Mouse (Mus musculus): ENCODE data around the gene Flii.
A peak's percentile ranks its signal among the peaks of the same experiment; 100 is the strongest.

Flii gene

DNA sequence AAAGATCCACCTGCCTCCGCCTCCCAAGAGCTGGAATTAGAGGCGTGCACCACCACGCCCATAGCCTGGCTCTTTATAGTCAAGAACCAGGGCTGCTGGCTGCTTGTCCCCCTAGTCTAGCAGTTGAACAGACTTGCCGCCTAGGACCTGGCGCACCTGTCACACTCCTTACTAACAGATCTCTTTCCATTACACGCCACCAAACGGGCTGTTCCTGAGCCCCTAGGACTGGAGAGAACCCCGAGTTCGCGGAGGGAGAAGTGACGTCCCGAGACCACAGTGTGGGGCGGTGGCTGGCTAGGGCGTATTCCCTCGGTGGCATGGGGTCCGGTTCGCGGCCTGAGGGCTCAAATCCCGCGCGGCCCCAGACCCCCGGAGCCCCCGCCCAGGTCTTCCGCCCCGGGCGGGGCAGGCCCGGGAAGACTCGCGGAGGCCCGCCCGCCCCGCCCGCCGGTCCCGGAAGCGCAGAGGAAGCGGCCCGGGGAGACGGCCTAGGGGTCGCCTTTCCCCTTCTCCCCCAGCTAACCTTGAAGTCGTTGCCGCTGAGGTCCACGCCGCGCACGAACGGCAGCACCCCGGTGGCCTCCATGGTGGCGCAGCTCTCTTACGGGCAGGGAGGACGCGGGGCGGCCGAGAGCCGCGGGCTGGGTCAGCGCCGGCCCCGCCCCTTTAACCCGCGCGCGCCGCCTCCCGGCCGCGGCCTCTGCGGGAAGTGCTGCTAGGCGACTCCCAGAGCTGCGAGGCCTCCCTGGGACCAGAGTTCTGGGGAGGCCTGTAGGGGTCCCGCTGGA is at the start of gene Flii:
TSS of gene Flii (minus strand) at position 663 of the 791 bp plus-strand sequence.
- DNase-seq (ENCODE audit: low read depth, low spot score) = peak; percentile 72

DNA sequence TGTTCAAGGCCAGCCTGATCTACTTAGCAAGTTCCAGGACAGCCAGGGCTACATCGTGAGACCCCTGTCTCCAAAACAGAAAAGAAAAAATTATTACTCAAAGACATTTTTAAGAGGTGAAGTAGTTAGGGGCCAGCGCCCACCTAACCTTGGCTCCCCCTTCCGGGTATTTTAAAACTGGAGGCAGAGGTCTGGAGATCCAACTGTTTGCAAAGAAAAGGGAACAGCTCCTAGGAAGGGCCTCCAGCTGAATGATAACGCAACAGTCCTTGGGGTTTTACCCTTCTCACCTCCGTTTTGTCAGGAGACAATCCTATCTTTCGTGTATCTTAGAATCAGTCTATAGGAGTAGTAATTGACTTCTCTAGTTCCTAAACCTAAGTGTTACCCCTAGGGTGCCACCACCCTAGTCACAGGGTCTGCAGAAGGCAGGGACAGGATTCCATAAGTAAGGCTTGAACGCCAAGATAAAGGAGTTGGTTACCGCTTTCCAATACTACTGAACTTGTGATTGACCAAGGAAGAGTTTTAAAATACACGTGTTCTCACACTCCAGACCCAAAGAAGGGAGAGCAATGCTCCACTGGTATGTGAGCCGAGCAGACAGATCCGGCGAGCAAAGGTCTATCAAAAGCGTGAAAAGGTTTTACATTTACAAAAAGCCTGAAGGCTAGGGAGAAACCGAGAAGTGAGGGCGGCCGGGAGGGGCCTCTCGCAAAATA is 49.2 kb upstream of the Flii start:
- DNase-seq (ENCODE audit: low read depth, low spot score) = peak; percentile 9

DNA sequence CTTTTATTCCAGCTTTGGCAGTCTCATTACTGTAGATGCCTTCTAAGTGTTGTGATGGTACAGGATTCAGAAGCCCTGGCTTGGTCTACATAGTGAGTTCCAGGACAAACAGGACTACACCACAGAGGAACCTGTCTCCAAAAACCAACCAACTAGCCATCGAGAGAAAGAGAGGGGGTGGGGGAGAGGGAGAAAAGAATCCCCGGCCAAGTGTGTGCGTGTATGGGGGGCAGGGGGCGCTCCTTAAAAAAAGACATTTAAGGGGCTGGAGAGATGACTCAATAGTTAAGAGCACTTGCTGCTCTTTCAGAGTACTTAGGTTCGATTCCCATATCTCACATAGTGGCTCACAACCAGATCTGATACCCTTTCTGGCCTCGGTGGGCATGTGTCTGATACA is 48.5 kb upstream of the Flii start:
- DNase-seq (ENCODE audit: low read depth, low spot score) = no peak

GRCm38 (mm10) chr11:60774841-60775240 is 47.8 kb upstream of the Flii start:
- DNase-seq (ENCODE audit: low read depth, low spot score) = peak; percentile 57

- no peak for DNase-seq (ENCODE audit: low read depth, low spot score)
Observed at GRCm38 (mm10) chr11:60774158-60774689, 47.2 kb upstream of the Flii start.

DNA sequence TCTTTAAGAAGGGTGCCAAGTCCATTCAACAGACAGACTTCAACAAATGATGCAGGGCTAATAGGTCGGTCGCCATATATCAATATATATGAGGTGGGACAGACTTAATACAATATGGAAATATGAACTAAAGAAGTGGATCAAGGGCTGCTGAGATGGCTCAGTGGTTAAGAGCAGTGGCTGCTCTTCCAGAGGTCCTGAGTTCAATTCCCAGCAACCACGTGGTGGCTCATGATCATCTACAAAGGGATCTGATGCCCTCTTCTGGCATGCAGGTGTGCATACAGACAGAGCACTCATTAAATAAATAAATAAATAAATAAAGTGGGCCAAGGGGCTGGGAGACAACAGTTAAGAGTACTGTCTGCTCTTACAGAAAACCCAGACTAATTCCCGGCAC is 45.1 kb upstream of the Flii start:
- no peak for DNase-seq (ENCODE audit: low read depth, low spot score)

DNA sequence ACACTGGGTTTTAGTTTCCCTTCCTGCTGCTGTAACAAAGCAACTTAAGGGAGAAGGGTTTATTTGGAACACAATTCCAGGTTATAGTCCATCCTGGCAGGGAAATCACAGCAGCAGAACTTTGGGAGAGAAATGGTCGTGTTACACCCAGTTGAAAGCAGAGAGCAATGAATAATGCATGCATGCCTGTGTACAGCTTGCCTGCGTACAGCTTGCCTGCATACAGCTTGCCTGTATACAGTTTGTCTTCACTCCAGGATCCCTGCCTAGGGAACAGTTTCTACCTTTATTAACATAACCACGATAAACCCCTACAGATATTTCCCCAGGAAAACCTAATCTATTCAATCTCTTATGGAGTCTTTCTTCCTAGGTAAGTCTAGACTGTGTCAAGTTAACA is 43.7 kb upstream of the Flii start:
- DNase-seq (ENCODE audit: low read depth, low spot score) = no peak

DNA sequence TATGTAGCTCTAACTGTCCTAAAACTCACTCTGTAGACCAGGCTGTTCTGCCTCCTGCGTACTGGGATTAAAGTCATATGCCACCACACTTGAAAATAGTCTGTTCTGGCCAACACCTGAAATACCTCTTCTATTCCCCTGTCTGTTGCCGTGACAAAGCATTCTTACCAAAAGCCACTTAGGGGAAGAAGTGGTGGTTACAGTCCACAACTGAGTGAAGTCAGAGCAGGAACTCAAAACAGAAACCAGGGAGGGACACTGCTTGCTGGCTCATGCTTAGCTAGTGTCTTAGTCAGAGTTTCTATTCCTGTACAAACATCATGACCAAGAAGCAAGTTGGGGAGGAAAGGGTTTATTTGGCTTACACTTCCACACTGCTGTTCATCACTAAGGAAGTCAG is 42.3 kb upstream of the Flii start:
- DNase-seq (ENCODE audit: low read depth, low spot score) = no peak

- no peak for DNase-seq (ENCODE audit: low read depth, low spot score)
Observed at GRCm38 (mm10) chr11:60766969-60767368, 39.9 kb upstream of the Flii start.

DNA sequence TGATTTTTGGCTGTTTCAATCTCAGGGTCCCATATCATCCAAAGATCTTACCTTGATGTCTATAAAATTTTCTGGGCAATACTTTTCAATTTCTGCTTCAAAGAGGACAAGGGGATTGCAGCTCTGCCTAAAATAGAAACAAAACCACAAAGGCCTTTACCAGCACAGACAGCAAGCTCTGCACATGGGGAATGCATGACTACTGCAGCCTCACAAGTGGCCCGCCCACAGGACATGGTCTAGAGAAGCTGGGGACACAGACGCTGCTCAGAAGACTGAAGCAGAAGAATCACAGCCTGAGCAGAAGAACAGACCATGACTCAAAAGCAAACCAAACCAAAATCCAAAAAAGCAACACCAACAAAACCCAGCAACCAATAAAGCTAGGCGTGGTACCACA is 34.6 kb upstream of the Flii start:
- DNase-seq (ENCODE audit: low read depth, low spot score) = no peak

DNA sequence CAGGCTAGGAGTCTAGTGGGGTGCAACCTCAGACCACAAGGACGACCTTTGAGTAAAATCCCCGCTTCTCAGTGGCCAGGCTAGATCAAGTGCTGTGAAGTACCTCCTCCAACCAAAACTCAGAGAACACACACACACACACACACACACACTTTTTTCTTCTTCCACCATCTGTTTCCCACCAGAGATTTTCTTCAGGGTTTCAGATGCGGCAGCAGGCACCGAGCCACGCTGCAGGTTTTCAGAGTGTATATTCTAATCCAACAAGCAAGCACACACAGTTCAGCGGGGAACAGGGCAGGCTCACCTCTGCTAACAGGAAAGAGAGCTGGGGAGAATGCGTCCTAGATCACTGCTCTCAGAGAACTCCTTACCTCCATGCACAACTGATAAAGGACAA is 28.5 kb upstream of the Flii start:
- no peak for DNase-seq (ENCODE audit: low read depth, low spot score)

DNA sequence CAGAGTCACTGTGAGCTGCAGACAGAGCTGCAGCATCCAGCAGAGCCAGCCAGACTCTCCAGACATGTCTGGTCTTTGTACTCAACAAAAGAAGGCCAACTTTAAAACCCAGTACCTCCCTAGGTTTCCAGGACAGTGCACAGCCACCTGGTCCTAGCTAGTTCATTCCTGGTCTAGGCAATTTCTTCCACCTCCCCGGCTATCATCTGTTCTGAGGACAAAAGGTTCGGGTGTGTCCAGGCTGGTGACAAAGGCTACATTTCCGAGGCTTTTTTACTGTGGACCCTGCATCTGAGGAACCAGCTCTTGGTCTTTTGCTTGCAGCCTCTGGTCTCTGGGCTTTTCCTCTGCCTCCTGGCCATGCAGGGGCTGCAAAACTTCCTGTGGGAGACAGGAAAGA is 13.3 kb upstream of the Flii start:
- no peak for DNase-seq (ENCODE audit: low read depth, low spot score)

- DNase-seq (ENCODE audit: low read depth, low spot score) = no peak
Observed at GRCm38 (mm10) chr11:60737450-60737849, 10.4 kb upstream of the Flii start.

GRCm38 (mm10) chr11:60736491-60736890 is 9.4 kb upstream of the Flii start:
- no peak for DNase-seq (ENCODE audit: low read depth, low spot score)

- DNase-seq (ENCODE audit: low read depth, low spot score) = no peak
Observed at GRCm38 (mm10) chr11:60735191-60735590, 8.1 kb upstream of the Flii start.

- no peak for DNase-seq (ENCODE audit: low read depth, low spot score)
Observed at GRCm38 (mm10) chr11:60734206-60734605, 7.1 kb upstream of the Flii start.

- DNase-seq (ENCODE audit: low read depth, low spot score) = no peak
Observed at GRCm38 (mm10) chr11:60731251-60731650, 4.2 kb upstream of the Flii start.

- no peak for DNase-seq (ENCODE audit: low read depth, low spot score)
Observed at GRCm38 (mm10) chr11:60730169-60730568, 3.1 kb upstream of the Flii start.

DNA sequence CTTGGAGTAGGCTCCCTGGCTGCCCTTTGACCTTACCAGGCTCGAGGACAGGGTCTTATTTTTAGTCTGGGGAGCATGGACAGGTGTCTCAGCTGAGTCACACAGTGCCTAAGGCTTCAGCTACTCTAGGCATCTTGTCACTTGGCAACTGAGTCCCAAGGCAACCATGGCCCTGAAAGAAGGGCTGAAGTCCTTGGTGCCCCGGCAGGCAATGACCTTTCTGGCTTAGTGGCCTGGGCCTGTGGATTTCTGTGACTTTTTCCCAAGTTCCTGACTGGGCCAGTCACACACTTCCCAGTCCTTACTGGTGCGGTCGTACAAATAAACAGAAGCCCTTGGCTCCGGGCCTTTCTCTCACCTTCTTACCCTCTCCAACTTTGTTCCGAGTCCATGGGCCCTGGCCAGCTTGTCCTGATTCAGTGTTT is 2.2 kb upstream of the Flii start:
- no peak for DNase-seq (ENCODE audit: low read depth, low spot score)

DNA sequence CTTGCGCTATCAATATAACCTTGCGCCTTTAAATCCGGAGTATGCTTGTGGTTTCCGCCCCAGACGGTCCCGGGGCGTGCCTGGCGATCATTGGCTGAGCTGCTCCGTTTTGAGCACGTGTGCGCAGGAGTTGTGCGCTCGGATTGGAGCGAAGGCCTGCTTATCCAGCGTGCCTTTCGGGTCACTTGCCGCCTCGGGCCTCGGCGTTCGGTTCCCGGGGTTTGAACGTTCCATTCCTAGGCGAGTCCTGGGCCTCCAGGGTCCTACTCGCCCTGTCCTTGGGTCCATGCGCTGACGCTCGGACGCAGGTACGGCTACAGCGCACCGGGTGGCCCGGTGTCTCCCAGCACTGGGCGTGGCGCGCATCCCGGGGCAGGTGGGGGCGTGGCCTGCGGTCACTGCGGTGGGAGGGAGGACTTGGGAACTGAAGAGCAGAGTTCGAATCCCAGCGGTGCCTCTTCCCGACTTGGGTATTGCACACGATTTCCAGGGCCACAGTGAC is 1.2 kb upstream of the Flii start, which contains the start of gene Mief2:
TSS of gene Mief2 (plus strand) at position 139 of the 502 bp plus-strand sequence.
- peak; percentile 79 for DNase-seq (ENCODE audit: low read depth, low spot score)

DNA sequence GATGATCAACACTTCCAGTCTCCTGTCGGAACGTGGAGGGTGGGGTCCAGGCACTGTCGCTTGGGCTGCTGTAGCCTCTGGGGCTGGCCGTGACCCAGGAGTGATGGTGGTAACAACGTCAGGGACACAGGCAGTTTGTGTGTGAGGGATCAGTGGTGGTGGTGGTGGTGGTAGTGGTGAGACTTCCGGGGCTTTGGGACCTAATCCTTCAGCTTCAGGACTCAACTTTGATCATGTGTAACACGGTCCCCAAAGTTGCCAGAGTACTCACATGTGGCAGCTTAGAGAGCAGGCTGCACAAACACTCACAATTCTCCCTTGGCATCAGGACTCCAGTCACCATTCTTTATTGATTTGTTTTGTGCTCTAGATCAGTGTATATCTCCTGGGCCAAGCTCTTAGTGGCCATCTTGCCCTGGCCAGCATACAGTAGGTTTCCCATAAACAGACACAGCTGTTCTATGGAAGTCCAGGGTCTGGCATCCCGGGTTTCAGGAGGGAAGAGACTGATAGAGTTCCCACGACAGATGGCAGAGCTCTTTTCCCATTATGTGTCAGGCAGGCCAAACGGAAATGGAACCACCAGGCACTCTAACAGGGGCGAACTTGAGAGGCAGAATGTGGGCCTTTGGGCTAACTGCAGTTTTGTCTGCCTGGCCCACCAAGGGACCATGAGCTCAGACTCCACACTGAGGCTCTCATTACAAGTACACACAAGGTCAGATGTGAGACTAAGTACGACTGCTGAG is 503 bp upstream of the Flii start:
- no peak for DNase-seq (ENCODE audit: low read depth, low spot score)

DNA sequence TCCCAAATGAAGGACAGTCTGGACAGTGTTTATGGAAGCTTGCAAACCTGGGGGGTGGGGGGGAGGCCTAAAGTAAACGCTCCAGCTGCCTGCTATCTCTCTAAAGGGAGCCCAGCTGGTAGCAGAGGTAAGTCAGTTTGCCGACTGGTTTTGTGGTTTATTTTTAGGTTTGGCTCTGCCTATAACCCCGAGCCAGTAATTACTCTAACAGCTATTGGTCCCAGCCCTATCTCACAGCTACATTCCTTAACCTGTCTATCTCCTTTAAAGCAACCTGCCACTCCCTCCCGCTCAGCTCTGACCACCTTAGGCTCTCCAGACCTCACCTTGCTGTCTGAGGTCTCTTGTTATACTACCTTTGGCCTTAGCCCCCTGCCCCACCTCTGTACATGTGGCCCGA is 7.8 kb downstream of the Flii start:
- DNase-seq (ENCODE audit: low read depth, low spot score) = no peak

Measured in c-Kit-negative CD71-positive TER-119-positive erythroid progenitor cells, embryonic 14.5 days (primary cell).